ENCODE assay signal across 21 mouse cellular contexts in the genomic region with DNA sequence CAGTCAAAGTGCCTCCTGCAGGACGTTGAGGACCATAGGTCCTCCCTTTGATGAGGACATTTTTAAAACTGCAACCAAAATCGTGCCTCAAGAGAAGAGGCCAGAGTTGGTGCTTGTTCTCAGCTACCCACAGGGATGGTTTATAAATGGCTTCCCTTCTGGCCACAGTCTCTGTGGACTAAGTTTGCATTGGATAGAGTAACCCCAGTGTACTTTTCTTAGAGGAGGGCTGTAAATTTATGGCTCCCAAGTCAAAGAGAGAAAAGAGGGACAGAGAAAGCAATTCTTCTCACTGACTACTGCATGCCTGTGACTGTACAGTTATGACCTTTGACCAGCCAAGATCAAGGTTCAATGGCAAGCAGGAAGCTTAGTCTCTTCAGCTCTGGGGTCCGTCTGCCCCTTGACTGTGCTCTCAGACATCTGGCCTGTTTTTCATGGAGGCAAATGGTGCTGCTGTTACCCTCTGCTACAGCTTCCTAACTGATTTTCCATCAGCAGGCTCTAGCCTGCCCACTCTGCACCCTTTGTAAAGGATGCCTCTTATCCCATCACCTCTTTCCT.
DNase-seq lines count a peak whose midpoint lies in the region; ATAC-seq and TF ChIP-seq lines count a peak whose summit lies in the region.
"Had no signal": no experiment of that assay in that cellular context is flagged by ENCODE, and none has a peak within 500 bp of the region (broad histone marks: within the 10 kb centered on the region; RNA-seq: fewer than 3 reads in every experiment).

No protein-coding gene starts in this region.

- H3K4me3 ChIP-seq in kidney, embryonic 14.5 days (ENCODE audit: low read length) = no peak overlapping the region
- H3K4me3 ChIP-seq in intestine, embryonic 16.5 days (ENCODE audit: low read length) = no peak overlapping the region
- H3K4me3 ChIP-seq in cerebellum, adult 2 months (replicated peaks; ENCODE audit: insufficient read depth, low read depth, low read length) = no peak overlapping the region
- H3K4me3 ChIP-seq: forebrain, embryonic 10.5 days; hindbrain, embryonic 13.5 days; limb, embryonic 10.5 days; liver, embryonic 15.5 days; midbrain, embryonic 10.5 days; myocyte had no signal

- TF ChIP-seq POLR2A in cerebellum, adult 2 months (IDR thresholded peaks at IDR 0.05; ENCODE audit: borderline replicate concordance, insufficient read depth, low read length) = no peak

- no peak for DNase-seq in kidney, adult 11 months
- peak; percentile 3 to 8 for DNase-seq in kidney, postnatal 36 days
- DNase-seq in cerebellum, adult 2 months = no peak
- no peak for DNase-seq in spleen, postnatal 14 days (ENCODE audit: low spot score in 2 of 2)
- DNase-seq in cerebellum, adult 18-20 months = no peak
- DNase-seq: adrenal gland, postnatal 25 days; cerebellum, postnatal 10 days; gastrocnemius, postnatal 36 days; liver; right cerebral cortex, postnatal 14 days had no signal

- ATAC-seq in kidney, embryonic 14.5 days (ENCODE audit: low FRiP score, low TSS enrichment) = peak; percentile 81
- ATAC-seq in intestine, embryonic 16.5 days = peak; percentile 56; the same call in 1 of the 2 replicates
- ATAC-seq: forebrain, embryonic 16.5 days; midbrain, embryonic 16.5 days had no signal

- H3K27ac ChIP-seq in kidney, embryonic 14.5 days (ENCODE audit: low read depth, low read length) = no peak overlapping the region; the same call in 1 of the 2 replicates
- no peak overlapping the region for H3K27ac ChIP-seq in intestine, embryonic 16.5 days (ENCODE audit: low read length)
- H3K27ac ChIP-seq in cerebellum, adult 2 months (ENCODE audit: insufficient read depth, low read length) = no peak overlapping the region
- H3K27ac ChIP-seq: forebrain, embryonic 10.5 days; hindbrain, embryonic 13.5 days; limb, embryonic 10.5 days; liver, embryonic 15.5 days; macrophage; midbrain, embryonic 10.5 days had no signal

- H3K4me2 ChIP-seq in kidney, embryonic 14.5 days (replicated peaks; ENCODE audit: low read depth, low read length) = no peak overlapping the region
- H3K4me2 ChIP-seq in intestine, embryonic 16.5 days (ENCODE audit: low read depth, low read length) = no peak overlapping the region
- H3K4me2 ChIP-seq: hindbrain, embryonic 13.5 days; liver, embryonic 15.5 days had no signal

- H3K9ac ChIP-seq in kidney, embryonic 14.5 days (ENCODE audit: low read depth, low read length) = no peak overlapping the region
- H3K9ac ChIP-seq in intestine, embryonic 16.5 days (ENCODE audit: low read depth, low read length) = no peak overlapping the region
- H3K9ac ChIP-seq: hindbrain, embryonic 13.5 days; liver, embryonic 15.5 days had no signal

- no peak for TF ChIP-seq CTCF in cerebellum, adult 2 months (IDR thresholded peaks at IDR 0.05; ENCODE audit: borderline replicate concordance, insufficient read depth, low read depth, low read length)

- H3K9me3 ChIP-seq in kidney, embryonic 14.5 days (ENCODE audit: control insufficient read depth, low read length) = no peaks in the 10 kb centered on the region
- no peaks in the 10 kb centered on the region for H3K9me3 ChIP-seq in intestine, embryonic 16.5 days (ENCODE audit: control insufficient read depth, low read length)
- H3K9me3 ChIP-seq: forebrain, embryonic 10.5 days; hindbrain, embryonic 13.5 days; limb, embryonic 10.5 days; liver, embryonic 15.5 days; midbrain, embryonic 10.5 days had no signal

- no peaks in the 10 kb centered on the region for H3K4me1 ChIP-seq in kidney, embryonic 14.5 days (ENCODE audit: control insufficient read depth, insufficient read depth, low read length)
- no peaks in the 10 kb centered on the region; the same call in 1 of the 2 replicates for H3K4me1 ChIP-seq in intestine, embryonic 16.5 days (ENCODE audit: control insufficient read depth, insufficient read depth, low read length)
- no peaks in the 10 kb centered on the region for H3K4me1 ChIP-seq in cerebellum, adult 2 months (ENCODE audit: control insufficient read depth, insufficient read depth, low read length)
- H3K4me1 ChIP-seq: liver, embryonic 15.5 days had no signal

- peaks cover 6% of the 10 kb centered on the region; the same call in 1 of the 2 replicates for H3K36me3 ChIP-seq in kidney, embryonic 14.5 days (ENCODE audit: control insufficient read depth, insufficient read depth, low read length)
- H3K36me3 ChIP-seq in intestine, embryonic 16.5 days (ENCODE audit: control insufficient read depth, insufficient read depth, low read length) = no peaks in the 10 kb centered on the region
- H3K36me3 ChIP-seq: limb, embryonic 10.5 days; liver, embryonic 15.5 days had no signal

- no peaks in the 10 kb centered on the region for H3K27me3 ChIP-seq in kidney, embryonic 14.5 days (ENCODE audit: control insufficient read depth, insufficient read depth, low read length)
- no peaks in the 10 kb centered on the region for H3K27me3 ChIP-seq in intestine, embryonic 16.5 days (replicated peaks; ENCODE audit: control insufficient read depth, insufficient read depth, low read length)
- H3K27me3 ChIP-seq in cerebellum, adult 2 months (ENCODE audit: control insufficient read depth, insufficient read depth, low read length) = no peaks in the 10 kb centered on the region
- H3K27me3 ChIP-seq: hindbrain, embryonic 13.5 days; liver, embryonic 15.5 days had no signal

- WGBS in kidney, embryonic 14.5 days = 14% methylated on average over 3 of the region's 3 CpGs
- 42% methylated on average over 3 of the region's 3 CpGs for WGBS in intestine, embryonic 16.5 days
- WGBS in cerebellum, adult 2 months = 60% methylated on average over 3 of the region's 3 CpGs

Comparison
In these comparisons a context has a peak if more than half of its experiments do, and no peak if none do; other contexts are left out.
1. DNase-seq: peak in kidney, postnatal 36 days (2 of 2); none in kidney, adult 11 months (single experiment), cerebellum, adult 2 months (0 of 2), spleen, postnatal 14 days (0 of 2) and cerebellum, adult 18-20 months (0 of 2).